Mouse (Mus musculus) heart, adult 2 months (tissue): Measurements from ENCODE around the gene Gm1043.

Experiments
- CTCF ChIP-seq: fragments of 200-600 bp; IDR thresholded peaks from 2 replicates; pipeline ENCODE4 v1.8.1; 2022; ENCODE audit warnings: antibody characterized with exemption, mild to moderate bottlenecking, moderate library complexity
- POLR2A ChIP-seq: fragments of 200-500 bp; IDR thresholded peaks from 2 replicates; pipeline ENCODE4 v1.6.1; 2011; ENCODE audit warnings: mild to moderate bottlenecking, low read depth, low read length, control low read depth; ENCODE audit not compliant: insufficient read depth

GRCm38 (mm10) chr5:37252101-37252804 lies 167.1 kb downstream of the Gm1043 start:
- TF ChIP-seq POLR2A (no peak), CTCF (no peak)
